Mouse (Mus musculus) myocyte (in vitro differentiated cells): ENCODE data around the gene Sult2a1.

Source experiments
- CEBPB ChIP-seq: IDR thresholded peaks from 2 replicates; pipeline ENCODE4 v1.6.1; 2011; ENCODE audit warnings: mild to moderate bottlenecking, moderate library complexity; ENCODE audit not compliant: poor library complexity, insufficient read depth, severe bottlenecking
- E2F4 ChIP-seq: IDR thresholded peaks from one replicate; pipeline ENCODE4 v1.6.1; 2011; ENCODE audit warnings: mild to moderate bottlenecking, control low read depth, moderate library complexity; ENCODE audit not compliant: insufficient read depth
- MAX ChIP-seq: IDR thresholded peaks from one replicate; pipeline ENCODE4 v1.6.1; 2011; ENCODE audit warnings: low read depth, mild to moderate bottlenecking, control low read depth
- MYOD1 ChIP-seq, 3 experiments: IDR thresholded peaks; one replicate each; pipeline ENCODE4 v1.6.1; 2011; ENCODE audit warnings: control low read depth in 2 of 3, low read depth in 2 of 3, mild to moderate bottlenecking in 2 of 3, moderate library complexity in 1 of 3; ENCODE audit not compliant: insufficient read length in 2 of 3, control insufficient read depth in 1 of 3
- MYOG ChIP-seq, 3 experiments: IDR thresholded peaks; one replicate each; pipeline ENCODE4 v1.6.1; 2011; ENCODE audit warnings: control low read depth in 2 of 3, low read depth in 2 of 3, mild to moderate bottlenecking in 2 of 3; ENCODE audit not compliant: insufficient read length in 2 of 3, control insufficient read depth in 1 of 3, insufficient read depth in 1 of 3
- POLR2A ChIP-seq: IDR thresholded peaks from one replicate; pipeline ENCODE4 v1.6.1; 2011; ENCODE audit warnings: low read depth, mild to moderate bottlenecking, control low read depth, moderate library complexity; ENCODE audit not compliant: insufficient read length
- POLR2AphosphoS2 ChIP-seq: IDR thresholded peaks from one replicate; pipeline ENCODE4 v1.6.1; 2011; ENCODE audit warnings: low read depth, control low read depth; ENCODE audit not compliant: insufficient read length
- REST ChIP-seq: IDR thresholded peaks from one replicate; pipeline ENCODE4 v1.6.1; 2011; ENCODE audit warnings: mild to moderate bottlenecking, control low read depth, moderate library complexity; ENCODE audit not compliant: insufficient read depth, insufficient read length
- SRF ChIP-seq: IDR thresholded peaks from one replicate; pipeline ENCODE4 v1.6.1; 2011; ENCODE audit warnings: low read depth; ENCODE audit not compliant: control insufficient read depth, insufficient read length
- TCF12 ChIP-seq: IDR thresholded peaks from one replicate; pipeline ENCODE4 v1.6.1; 2011; ENCODE audit warnings: mild to moderate bottlenecking, control low read depth; ENCODE audit not compliant: poor library complexity, insufficient read depth, severe bottlenecking
- USF1 ChIP-seq: IDR thresholded peaks from one replicate; pipeline ENCODE4 v1.6.1; 2011; ENCODE audit warnings: low read depth, mild to moderate bottlenecking, control low read depth, moderate library complexity

- TF ChIP-seq POLR2A = no peak
- no peak for TF ChIP-seq MYOG (IDR thresholded peaks at IDR 0.05; ENCODE audit: control insufficient read depth in 1 of 3, insufficient read depth in 1 of 3, insufficient read length in 2 of 3, low read depth in 2 of 3)
- no peak for TF ChIP-seq POLR2AphosphoS2
- no peak for TF ChIP-seq SRF
- TF ChIP-seq USF1 = no peak
- no peak for TF ChIP-seq CEBPB
- no peak for TF ChIP-seq MAX
- no peak for TF ChIP-seq REST
- no peak for TF ChIP-seq MYOD1 (IDR thresholded peaks at IDR 0.05; ENCODE audit: control insufficient read depth in 1 of 3, insufficient read length in 2 of 3, low read depth in 2 of 3)
- TF ChIP-seq TCF12 = no peak
- no peak for TF ChIP-seq E2F4
These were observed 23.3 kb downstream of the Sult2a1 start for GRCm38 (mm10) chr7:13813913-13814312.
